Mouse (Mus musculus) thymus, postnatal 25 days (tissue): ENCODE results near the gene Grin1.
"Not testable (repeated sequence)": the region's sequence is repeated elsewhere in the genome, so short reads cannot be mapped to it uniquely, and the experiment has no call there.

Experiments
- DNase-seq: peaks from one replicate; pipeline ENCODE4 v3.0.0; 2022

The Grin1 gene

GRCm38 (mm10) chr2:25286314-25286713 lies 32.7 kb downstream of the Grin1 start:
- DNase-seq = no peak

DNA sequence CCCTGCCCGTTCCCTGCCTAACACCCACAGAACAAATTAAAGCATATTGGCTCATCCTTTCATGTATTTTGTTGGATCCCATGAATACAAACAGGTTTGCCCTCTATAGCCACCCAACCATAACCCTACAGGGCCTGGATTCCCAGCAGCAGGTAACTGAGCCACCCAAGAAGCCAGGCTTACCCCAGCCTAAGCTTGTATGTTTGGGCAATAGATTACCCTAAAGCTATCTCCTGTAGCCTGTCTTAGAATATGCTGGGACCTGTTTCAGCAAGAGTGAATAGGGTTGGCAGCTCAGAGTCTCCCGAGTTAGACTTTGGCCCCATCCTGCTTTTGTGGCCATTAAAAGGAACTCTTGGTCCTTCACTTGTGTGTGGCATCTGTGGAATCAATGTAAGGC lies 33.4 kb downstream of the Grin1 start:
- DNase-seq = no peak

GRCm38 (mm10) chr2:25278928-25279882 lies 39.8 kb downstream of the Grin1 start:
- DNase-seq = peak; percentile 68

GRCm38 (mm10) chr2:25273010-25273409 lies 46.0 kb downstream of the Grin1 start:
- no peak for DNase-seq

GRCm38 (mm10) chr2:25272515-25272914 lies 46.5 kb downstream of the Grin1 start:
- no peak for DNase-seq

GRCm38 (mm10) chr2:25271827-25272511 lies 47.0 kb downstream of the Grin1 start, which contains the start of the genes Ssna1 and Anapc2:
Ssna1 (minus strand) TSS chr2:25272438.
Anapc2 (plus strand) TSS chr2:25272478.
- DNase-seq = peak; percentile 97

- DNase-seq = no peak
These were observed 51.2 kb downstream of the Grin1 start for GRCm38 (mm10) chr2:25267746-25268309.

GRCm38 (mm10) chr2:25267241-25267640 lies 51.7 kb downstream of the Grin1 start:
- no peak for DNase-seq

DNA sequence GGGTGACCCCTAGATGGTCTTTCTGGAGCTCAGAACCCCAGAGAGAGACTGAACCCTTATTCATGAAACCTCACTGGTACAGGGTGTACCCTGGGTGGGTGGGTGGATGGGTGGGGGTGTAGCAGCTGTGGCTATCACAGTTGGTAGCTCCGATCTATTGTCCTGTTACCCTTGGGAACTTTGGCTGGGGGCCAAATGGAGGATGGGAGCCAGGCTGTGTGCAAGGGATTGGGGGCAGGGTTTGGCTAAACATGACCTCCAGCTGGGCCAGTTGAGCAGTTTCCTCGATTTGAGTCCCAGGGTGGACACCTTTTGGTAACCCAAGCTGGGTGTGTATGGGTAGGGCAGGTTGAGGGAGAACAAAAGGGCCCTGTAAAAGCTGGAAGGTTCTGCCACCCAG lies 52.3 kb downstream of the Grin1 start:
- DNase-seq = no peak

DNA sequence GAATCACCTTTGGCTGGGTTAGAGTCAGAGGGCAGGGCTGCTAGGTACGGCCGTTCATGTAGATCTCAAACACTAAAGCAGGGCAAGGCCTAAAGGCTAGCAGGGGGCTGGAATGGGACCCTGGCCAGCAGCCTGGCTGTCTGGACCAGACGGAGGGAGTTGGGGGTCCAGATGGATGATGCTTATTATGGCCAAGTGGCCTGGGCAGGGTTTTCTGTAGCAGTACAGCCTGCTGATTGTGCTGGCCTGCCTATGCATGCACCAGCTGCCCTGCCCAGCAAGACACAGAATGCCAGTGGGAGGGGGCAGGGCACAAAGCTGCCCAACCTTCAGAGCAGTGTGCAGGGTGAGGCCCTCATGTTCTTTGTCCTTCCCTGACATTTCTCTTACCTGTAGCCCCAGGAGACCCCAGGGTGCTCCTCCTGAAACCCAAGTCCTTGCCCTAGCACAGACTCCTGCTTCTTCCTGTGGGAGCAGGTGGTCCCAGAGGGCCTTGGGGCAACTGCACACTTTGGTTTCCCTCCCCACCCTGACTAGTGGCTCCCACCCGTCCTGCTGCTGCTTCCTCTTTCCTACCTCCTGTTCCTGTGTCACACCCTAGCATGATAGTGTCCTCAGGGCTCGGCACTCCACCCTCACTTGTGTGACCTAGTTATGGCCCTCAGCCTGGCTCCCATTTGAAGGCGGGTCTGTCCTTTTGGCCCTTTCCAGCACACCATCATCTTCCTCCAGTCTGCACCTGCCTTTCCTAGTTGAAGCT lies 52.9 kb downstream of the Grin1 start:
- no peak for DNase-seq

DNA sequence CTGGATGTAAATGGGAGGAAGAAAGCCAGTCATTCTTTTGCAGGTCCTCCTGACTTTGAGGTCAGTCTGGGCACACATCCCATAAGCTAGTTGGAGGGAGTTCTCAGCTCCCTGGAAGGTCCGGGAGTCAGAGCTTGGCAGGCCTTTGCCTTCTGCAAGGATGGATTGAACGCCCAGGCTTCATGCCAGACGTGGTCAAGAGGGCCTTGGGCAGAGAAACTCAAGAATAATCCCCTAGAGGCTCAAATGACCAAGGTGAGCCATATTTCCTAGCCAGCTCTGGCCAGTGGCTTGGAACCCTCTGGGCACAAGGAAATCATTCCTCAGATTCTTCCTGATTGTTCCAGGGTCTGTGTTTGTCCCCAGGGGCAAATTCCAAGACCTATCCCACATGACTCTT lies 54.1 kb downstream of the Grin1 start:
- DNase-seq = no peak

GRCm38 (mm10) chr2:25264286-25264660 lies 54.7 kb downstream of the Grin1 start:
- no peak for DNase-seq

DNA sequence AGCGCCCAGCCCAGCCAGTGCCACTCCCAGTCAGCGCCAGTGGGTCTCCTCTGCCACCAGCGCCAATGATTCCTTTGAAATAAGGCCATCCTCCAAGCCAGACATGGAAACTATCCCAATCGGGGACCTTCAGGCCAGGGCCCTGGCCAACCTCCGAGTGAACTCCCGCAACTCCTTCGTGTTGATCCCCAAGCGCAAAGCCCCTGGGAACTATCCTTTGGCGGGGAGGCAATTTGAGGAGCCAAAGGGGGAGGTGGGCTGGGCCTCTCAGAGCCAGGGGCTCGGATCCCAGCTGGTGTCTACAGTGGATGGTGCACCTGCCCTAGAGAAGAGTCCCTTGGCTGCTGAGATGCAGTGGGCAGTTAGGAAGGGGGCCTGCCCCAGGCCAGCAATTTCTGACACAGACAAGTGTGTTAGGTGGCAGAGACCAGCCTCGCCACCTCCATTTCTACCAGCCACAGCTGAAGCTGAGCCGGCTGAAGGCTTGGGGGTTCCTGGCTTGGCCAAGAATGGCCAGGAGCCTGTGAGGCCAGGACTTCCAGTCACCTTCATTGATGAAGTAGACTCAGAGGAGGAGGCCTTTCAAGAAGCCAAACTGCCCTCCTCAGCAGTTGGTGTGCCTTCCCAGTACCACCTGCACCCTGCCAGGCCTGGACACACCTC lies 55.2 kb downstream of the Grin1 start:
- no peak for DNase-seq

GRCm38 (mm10) chr2:25262795-25263622 lies 56.0 kb downstream of the Grin1 start:
- DNase-seq = peak; percentile 61

DNA sequence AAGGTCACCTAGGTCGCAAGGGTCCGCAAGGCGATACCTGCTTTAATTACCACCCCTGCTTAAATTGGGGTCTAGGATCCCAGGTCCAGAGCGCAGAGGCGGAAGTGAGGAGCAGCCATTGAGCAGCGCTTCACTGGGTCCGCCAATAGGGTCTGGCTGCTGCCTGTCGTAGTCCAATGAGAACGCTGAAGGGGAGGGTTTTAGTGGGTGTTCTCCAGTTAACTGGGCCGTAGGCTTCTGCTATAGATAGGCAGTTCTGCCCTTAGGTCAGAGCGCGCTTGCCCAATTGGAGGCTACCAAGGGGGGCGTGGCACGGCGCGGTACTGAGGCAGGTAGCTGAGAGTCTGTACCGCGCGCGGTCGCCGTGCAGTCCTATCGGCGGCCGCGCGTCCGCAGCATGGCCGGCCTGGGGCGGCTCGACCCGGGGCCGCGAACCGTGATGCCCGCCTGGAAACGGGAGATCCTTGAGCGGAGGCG lies 56.7 kb downstream of the Grin1 start, which contains the start of gene Tprn:
Tprn (plus strand) TSS at position 328 of the 477 bp plus-strand sequence.
- DNase-seq = peak; percentile 94

DNA sequence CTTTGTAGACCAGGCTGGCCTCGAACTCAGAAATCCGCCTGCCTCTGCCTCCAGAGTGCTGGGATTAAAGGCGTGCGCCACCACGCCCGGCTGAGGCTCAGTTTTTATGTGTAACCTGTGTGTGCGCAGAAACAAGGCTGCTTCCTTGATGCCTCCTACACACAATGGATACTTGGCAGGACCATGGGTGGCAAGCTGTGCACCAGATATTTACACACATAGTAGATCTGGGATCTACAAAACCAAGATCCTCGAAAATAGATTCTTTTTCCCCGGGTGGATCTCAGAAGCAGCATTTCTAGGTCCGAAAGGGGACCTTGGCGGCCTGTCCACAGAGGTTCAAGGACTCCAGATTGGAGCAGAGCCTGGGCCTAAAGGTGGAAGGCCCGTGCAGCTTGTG lies 57.1 kb downstream of the Grin1 start:
- DNase-seq = no peak

DNA sequence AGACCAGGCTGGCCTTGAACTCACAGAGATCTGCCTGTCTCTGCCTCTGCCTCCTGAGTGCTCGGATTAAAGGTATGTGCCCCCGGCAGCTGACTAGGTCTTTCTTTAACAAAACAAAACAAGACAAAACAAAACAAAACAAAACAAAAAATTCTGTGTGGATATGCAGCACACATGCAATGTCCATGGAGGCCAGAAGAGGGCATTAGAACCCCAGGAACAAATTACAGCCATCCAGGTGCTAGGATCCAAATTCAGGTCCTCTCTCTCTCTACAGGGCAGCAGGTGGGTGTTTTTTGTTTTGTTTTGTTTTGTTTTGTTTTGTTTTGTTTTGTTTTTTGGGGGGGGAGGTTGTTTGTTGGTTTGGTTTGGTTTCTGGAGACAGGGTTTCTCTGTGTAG lies 60.1 kb downstream of the Grin1 start:
- peak; percentile 25 for DNase-seq

DNA sequence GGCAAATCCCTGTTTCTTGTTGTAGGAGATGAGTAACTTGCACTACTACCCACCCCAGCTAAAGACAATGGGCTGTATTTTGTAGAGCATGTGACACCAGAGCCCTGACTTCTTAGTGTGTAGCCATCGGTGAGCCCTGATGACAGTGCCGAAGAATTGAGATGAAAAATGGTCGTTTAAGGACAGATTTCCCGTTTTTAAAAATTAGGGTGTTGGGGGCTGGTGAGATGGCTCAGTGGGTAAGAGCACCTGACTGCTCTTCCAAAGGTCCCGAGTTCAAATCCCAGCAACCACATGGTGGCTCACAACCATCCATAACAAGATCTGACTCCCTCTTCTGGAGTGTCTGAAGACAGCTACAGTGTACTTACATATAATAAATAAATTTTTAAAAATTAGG lies 61.7 kb downstream of the Grin1 start:
- DNase-seq = not testable (repeated sequence)

DNA sequence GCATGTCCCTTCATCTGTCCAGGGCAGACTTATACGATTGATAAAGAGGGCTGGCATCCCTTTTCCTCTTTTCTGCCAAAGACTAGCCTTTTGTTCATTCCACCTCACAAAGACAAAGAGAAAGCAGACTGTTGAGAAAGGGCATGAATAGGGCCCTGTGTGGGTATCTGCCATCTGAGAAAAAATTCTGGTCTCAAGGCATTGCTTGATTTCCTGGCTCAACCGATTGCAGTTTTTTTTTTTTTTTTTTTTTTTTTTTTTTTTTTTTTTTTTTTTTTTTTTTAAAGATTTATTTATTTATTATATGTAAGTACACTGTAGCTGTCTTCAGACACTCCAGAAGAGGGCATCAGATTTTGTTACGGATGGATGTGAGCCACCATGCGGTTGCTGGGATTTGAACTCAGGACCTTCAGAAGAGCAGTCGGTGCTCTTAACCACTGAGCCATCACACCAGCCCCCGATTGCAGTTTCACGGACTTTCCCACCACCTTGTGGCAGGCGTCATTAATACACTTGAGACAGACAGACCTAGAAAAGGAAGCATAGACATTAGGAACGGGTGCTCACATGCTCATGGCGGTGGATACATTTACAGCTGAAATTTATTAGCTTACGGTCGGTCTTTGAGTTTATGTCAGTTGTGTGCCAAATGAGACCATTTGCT lies 62.4 kb downstream of the Grin1 start:
- peak; percentile 73 for DNase-seq

GRCm38 (mm10) chr2:25255284-25255779 lies 63.7 kb downstream of the Grin1 start, which contains the start of gene Tmem203:
Tmem203 (plus strand) TSS chr2:25255439.
- peak; percentile 87 for DNase-seq
